Mouse (Mus musculus): ENCODE data around the gene Rgp1. TPM values are rescaled to one million over a fixed set of nuclear protein-coding genes. Genes with fewer than 3 reads are reported as not detected.

The Rgp1 gene
- polyA plus RNA-seq, 1 experiment from 2014 or later = 24.5 TPM

DNA sequence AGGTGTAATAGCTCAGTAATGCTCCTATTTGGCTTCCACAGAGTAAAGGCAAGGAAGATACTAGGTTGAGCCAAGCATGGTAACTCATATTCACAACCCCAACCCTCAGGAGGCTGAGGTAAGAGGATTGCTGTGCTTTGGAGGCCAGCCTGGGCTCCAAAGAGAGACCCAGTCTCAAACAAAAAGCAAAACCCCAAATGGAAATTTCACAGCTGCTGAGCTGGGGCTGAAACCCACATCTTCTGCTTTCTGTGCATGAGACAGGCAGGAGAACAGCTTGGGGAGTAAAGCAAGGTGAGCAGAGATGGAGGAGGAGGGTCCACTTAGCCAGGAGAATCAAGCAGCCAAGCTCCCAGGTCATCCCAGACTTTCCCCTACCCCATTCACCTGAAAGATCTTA is 24.6 kb upstream of the Rgp1 start:
- Histone ChIP-seq H3K9me3 (no peaks in the 10 kb centered on the region), H3K27me3 (no peaks in the 10 kb centered on the region), H3K9ac (replicated peaks) (no peak overlapping the region), H3K27ac (no peak overlapping the region), H3K36me3 (peaks cover 81% of the 10 kb centered on the region), H3K4me2 (replicated peaks) (no peak overlapping the region), H3K4me1 (replicated peaks) (peaks cover 17% of the 10 kb centered on the region), H3K4me3 (replicated peaks) (no peak overlapping the region)
- no peak for ATAC-seq

DNA sequence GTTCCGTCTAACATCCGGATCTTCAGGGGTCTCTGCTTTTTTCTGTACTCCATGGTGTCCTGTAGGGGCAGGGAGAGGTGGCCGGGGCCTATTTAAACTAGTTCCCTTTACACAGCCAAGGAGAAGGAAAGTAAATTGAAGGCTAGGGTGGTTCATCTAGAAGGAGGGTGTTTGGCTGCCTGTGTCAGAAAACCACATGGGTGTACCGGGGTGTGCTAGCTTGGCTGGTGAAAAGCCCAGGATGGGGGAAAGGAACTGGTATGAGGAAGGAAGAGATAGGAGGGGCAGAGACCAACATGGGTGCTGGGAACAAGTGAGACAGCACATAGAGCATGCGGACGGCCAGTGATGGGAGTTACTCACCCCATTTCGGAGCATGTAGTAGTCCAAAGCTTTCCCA is 22.6 kb upstream of the Rgp1 start:
- no peaks in the 10 kb centered on the region for H3K27me3 ChIP-seq
- H3K36me3 ChIP-seq = peaks cover 62% of the 10 kb centered on the region
- H3K4me2 ChIP-seq (replicated peaks) = no peak overlapping the region
- H3K4me3 ChIP-seq (replicated peaks) = no peak overlapping the region
- no peaks in the 10 kb centered on the region for H3K9me3 ChIP-seq
- 97% methylated on average over 7 of the region's 7 CpGs for WGBS
- H3K9ac ChIP-seq (replicated peaks) = no peak overlapping the region
- peaks cover 38% of the 10 kb centered on the region for H3K4me1 ChIP-seq (replicated peaks)
- no peak overlapping the region for H3K27ac ChIP-seq
- no peak for ATAC-seq

DNA sequence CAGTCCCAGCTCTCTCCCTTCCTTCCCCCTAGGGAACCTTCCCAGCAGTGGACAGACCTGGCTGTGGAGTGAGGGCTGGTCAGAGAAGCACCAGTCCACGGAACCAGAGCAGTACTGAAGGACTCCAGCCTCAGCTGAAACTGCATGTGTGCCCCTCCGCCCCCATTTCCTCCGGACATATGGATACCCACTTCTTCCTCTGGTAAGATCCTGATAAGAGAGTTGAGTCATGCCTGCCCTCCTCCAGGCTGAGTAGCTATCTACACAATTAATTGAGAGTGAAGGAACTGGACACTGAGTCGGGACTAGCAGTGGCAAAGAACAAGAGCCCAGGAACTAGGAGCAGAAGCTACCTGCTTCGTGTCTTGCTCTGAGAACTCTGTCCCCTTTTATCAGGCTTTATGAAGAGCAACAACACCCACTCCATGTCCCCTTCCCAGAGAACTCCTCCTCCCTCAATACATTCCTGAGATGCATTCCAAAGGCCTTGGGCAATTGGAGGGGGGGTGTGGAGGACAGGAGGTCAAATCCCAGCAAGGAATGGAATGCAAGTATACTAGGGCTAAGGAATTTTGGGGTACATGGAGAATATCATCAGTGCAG is 20.4 kb upstream of the Rgp1 start:
- 70% methylated on average over 5 of the region's 5 CpGs for WGBS
- no peak overlapping the region for H3K27ac ChIP-seq
- no peak for ATAC-seq
- H3K36me3 ChIP-seq = peaks cover 40% of the 10 kb centered on the region
- H3K4me1 ChIP-seq (replicated peaks) = peaks cover 48% of the 10 kb centered on the region
- H3K9ac ChIP-seq (replicated peaks) = peak overlapping the region; percentile 53; the same call in 1 of the 2 replicates
- H3K4me3 ChIP-seq (replicated peaks) = no peak overlapping the region
- no peaks in the 10 kb centered on the region for H3K27me3 ChIP-seq
- H3K4me2 ChIP-seq (replicated peaks) = no peak overlapping the region
- H3K9me3 ChIP-seq = no peaks in the 10 kb centered on the region

DNA sequence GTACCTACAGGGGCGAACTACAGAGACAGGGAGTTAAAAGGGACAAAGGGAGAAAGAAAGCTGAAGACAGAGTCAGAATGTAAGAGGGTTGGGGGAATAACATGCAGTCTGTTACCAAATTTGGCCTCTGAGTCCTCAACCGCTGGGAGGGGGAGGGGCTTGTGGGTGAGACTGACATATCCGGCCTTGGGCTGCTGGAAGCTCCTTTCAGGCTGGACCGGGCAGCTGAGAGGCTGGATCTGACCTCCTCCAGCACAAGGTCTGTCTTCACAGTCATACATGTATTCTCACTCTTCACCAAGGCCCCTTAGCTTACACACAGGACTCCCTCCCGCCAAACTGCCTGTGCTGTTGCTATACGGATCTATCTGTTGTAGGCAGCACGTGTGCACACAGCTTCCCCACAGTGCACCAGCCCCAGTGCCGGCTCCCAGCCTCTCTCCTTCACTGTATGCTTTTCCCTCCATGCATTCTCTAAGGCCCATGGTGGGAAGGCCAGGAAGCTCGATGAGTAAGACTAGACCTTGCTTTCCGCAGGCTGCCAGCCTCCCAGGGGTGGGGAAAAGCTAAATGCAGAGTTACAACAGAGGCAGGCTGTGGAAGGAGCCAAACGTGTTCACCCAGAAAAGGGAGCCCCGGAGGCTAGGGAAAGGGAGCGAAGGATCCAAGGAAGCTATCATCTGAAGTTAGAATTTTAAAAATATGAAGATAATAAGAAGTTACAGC is 19.7 kb upstream of the Rgp1 start:
- WGBS = 40% methylated on average over 13 of the region's 13 CpGs
- ATAC-seq = no peak

DNA sequence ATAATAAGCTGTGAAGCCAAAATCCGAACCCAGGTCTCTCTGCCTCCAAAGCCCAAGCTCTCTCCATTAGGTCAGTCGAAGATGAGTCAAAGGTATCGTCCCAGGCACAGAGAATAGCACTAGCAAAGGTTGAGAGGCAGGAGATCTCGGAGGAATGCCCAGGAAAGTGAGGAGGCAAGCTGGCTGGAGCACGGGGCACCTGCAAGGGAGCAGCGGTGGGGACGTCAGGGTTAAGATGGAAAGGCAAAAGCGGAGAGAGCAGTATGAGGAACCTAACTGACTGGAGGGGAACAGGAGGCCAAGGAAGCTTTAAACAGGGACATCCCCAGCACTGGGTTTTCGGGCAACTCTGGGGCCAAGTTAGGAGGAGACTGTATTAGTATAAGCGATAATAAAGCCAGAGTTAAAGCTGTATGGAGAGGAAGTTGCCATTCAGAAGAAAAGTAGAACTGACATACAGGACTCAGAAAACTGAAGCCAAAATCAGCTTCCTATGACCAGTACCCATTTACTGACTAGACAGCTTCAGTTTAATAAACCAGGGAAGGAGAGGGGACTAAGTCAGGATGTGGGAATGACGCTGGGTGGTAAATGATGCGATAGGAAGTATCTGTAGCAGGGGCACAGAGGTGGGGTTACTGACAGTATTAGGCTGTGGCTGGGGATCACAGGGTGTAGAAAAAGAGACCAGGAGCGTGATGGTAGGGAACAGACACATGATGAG is 18.8 kb upstream of the Rgp1 start:
- no peak for ATAC-seq
- H3K4me3 ChIP-seq (replicated peaks) = 0 out of 2 replicates have a peak overlapping the region, but pooled peaks have one; percentile 9
- peak overlapping the region; percentile 96 for H3K9ac ChIP-seq (replicated peaks)
- H3K27me3 ChIP-seq = no peaks in the 10 kb centered on the region
- H3K9me3 ChIP-seq = no peaks in the 10 kb centered on the region
- H3K4me2 ChIP-seq (replicated peaks) = peak overlapping the region; percentile 95; the same call in 1 of the 2 replicates
- H3K4me1 ChIP-seq (replicated peaks) = peaks cover 60% of the 10 kb centered on the region
- no peak overlapping the region for H3K27ac ChIP-seq
- WGBS = 87% methylated on average over 13 of the region's 13 CpGs
- peaks cover 26% of the 10 kb centered on the region for H3K36me3 ChIP-seq

More for the DNA sequence above, 19.7 kb upstream of the Rgp1 start:
- no peaks in the 10 kb centered on the region for H3K9me3 ChIP-seq
- H3K4me1 ChIP-seq (replicated peaks) = peaks cover 55% of the 10 kb centered on the region
- H3K9ac ChIP-seq (replicated peaks) = peak overlapping the region; percentile 53
- H3K36me3 ChIP-seq = peaks cover 33% of the 10 kb centered on the region
- H3K27ac ChIP-seq = peak overlapping the region; percentile 49; the same call in 1 of the 2 replicates
- no peak overlapping the region for H3K4me3 ChIP-seq (replicated peaks)
- H3K4me2 ChIP-seq (replicated peaks) = peak overlapping the region; percentile 22; the same call in 1 of the 2 replicates
- no peaks in the 10 kb centered on the region for H3K27me3 ChIP-seq

DNA sequence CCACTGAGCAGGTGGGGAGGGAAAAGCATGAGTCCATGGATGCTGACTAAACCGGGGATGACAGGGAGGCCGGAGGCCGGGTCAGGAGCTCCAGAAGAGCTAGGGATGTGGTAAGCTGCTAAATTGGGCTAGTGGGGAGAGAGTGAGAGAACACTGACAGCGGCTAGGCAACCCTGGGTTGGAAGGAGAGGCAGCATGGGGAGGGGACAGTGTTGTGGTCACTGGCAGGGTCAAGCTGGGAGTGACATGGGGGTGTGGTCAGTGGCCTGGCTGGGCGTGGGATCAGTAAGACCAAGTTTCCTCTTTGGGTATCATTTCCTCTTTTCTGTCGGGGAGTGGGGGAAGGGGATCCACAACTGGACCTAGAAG is 18.3 kb upstream of the Rgp1 start:
- Histone ChIP-seq H3K27ac (no peak overlapping the region), H3K9me3 (no peaks in the 10 kb centered on the region), H3K36me3 (peaks cover 26% of the 10 kb centered on the region), H3K4me2 (replicated peaks) (peak overlapping the region; percentile 95; the same call in 1 of the 2 replicates), H3K4me1 (replicated peaks) (peaks cover 60% of the 10 kb centered on the region), H3K27me3 (no peaks in the 10 kb centered on the region), H3K9ac (replicated peaks) (peak overlapping the region; percentile 96), H3K4me3 (replicated peaks) (peak overlapping the region; percentile 9; the same call in 1 of the 2 replicates)
- 74% methylated on average over 6 of the region's 6 CpGs for WGBS
- ATAC-seq = no peak

DNA sequence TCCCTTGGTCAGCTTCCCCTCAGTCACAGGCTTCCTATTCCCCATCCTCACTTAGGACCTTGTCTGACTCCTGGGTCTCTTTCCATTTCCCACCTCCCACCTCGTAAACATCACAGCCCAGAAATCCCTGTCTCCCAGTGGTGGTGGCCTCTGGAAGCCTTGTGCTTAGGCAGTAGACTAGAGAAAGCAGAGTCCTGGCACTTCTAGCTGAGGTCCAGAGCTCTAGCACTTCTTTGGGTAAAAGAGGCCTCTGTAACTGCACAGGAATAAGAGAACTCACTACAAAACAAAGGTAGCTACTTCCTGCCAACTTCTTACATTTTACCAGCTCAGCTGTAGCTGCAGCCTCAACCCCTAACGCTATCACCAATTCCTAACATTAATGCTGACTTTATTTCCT is 17.5 kb upstream of the Rgp1 start:
- Histone ChIP-seq H3K27me3 (no peaks in the 10 kb centered on the region), H3K27ac (no peak overlapping the region), H3K36me3 (peaks cover 26% of the 10 kb centered on the region), H3K9ac (replicated peaks) (peak overlapping the region; percentile 96), H3K4me1 (replicated peaks) (peaks cover 60% of the 10 kb centered on the region), H3K4me3 (replicated peaks) (peak overlapping the region; percentile 91), H3K9me3 (no peaks in the 10 kb centered on the region), H3K4me2 (replicated peaks) (peak overlapping the region; percentile 95)
- ATAC-seq = no peak
- WGBS = 47% methylated on average over 2 of the region's 2 CpGs

DNA sequence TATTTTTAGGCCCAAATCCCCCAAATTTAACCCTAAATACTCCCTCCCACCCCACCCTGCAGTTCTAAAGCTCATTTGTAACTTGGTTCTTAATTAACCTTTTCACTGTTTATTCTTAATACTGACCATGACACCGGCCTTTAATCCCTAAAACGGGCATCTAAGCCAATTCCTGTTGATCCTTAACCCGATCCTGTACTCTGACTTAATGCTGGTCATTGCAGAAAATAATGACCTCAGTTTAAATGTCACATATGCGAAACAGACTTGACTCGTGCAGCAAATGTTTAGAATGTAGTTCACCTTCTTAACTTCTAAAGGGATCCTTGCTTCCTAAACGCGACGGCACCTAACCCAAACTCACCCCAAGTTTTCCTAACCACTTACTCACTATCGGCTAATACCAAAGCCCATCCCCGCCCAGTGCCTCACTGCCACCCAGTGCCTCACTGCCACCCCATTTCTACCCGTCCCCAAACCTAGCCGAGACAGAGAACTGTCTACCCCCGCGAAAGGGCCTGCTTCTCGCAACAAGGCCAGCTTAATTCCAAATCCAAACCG is 17.0 kb upstream of the Rgp1 start:
- ATAC-seq = peak; percentile 38
- 3% methylated on average over 16 of the region's 16 CpGs for WGBS

DNA sequence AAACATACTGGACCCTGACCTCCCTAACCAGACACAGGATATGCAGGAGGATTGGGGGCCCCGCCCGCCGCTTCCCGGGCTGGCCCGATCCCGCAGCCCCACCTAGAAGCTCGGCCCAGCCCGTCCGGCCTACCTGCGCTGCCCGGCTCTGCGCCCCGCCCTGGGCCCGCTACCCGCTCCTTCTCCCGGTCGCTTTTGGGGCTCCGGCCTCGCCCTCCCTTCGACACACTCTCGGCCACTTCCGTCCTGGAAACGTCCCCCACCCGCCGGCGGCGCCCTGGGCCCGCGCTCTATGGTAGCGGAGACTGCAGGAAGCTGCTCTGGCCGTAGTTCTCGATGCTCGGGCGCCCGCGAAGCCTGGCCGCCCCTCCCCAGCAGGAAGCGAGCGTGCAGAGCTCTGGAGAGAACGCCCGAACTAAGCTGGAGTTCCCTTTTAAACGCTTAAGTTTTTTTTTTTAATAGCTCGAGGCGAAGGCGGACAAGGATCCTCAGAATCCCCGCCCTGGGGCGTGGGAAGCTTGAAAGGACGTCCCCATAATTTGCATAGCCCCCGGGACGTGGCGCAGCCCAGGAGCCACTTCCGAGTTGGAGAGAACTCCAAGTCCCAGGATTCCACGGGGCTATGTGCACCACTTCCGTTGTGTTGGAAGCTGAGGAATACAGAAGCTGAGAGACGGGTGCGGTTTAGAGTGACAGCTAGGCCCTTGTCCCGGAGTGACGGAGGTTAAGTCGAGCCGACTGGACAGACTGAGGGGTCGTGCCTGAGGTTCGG is 16.3 kb upstream of the Rgp1 start, which contains the start of the genes Creb3 and Tln1:
Gene Creb3 (plus strand): TSS at position 336 of the 772 bp plus-strand sequence.
Gene Tln1 (minus strand): TSS at position 695 of the 772 bp plus-strand sequence.
- H3K27ac ChIP-seq = peak within 1 kb of the TSS; percentile 98
- H3K4me2 ChIP-seq (replicated peaks) = peak within 1 kb of the TSS; percentile 95
- no peaks in the 10 kb centered on the region for H3K27me3 ChIP-seq
- H3K4me1 ChIP-seq (replicated peaks) = peaks cover 60% of the 10 kb centered on the region
- peak within 1 kb of the TSS; percentile 91 for H3K4me3 ChIP-seq (replicated peaks)
- no peaks in the 10 kb centered on the region for H3K9me3 ChIP-seq
- WGBS = under 1% methylated on average over 62 of the region's 62 CpGs
- peak; percentile 97 for ATAC-seq
- peaks cover 32% of the 10 kb centered on the region for H3K36me3 ChIP-seq
- H3K9ac ChIP-seq (replicated peaks) = peak within 1 kb of the TSS; percentile 96

More for the DNA sequence above, 17.0 kb upstream of the Rgp1 start:
- peak overlapping the region; percentile 96 for H3K9ac ChIP-seq (replicated peaks)
- H3K4me1 ChIP-seq (replicated peaks) = peaks cover 60% of the 10 kb centered on the region
- peak overlapping the region; percentile 91 for H3K4me3 ChIP-seq (replicated peaks)
- peak overlapping the region; percentile 95 for H3K4me2 ChIP-seq (replicated peaks)
- H3K36me3 ChIP-seq = peaks cover 26% of the 10 kb centered on the region
- H3K27me3 ChIP-seq = no peaks in the 10 kb centered on the region
- no peaks in the 10 kb centered on the region for H3K9me3 ChIP-seq
- peak overlapping the region; percentile 98 for H3K27ac ChIP-seq

DNA sequence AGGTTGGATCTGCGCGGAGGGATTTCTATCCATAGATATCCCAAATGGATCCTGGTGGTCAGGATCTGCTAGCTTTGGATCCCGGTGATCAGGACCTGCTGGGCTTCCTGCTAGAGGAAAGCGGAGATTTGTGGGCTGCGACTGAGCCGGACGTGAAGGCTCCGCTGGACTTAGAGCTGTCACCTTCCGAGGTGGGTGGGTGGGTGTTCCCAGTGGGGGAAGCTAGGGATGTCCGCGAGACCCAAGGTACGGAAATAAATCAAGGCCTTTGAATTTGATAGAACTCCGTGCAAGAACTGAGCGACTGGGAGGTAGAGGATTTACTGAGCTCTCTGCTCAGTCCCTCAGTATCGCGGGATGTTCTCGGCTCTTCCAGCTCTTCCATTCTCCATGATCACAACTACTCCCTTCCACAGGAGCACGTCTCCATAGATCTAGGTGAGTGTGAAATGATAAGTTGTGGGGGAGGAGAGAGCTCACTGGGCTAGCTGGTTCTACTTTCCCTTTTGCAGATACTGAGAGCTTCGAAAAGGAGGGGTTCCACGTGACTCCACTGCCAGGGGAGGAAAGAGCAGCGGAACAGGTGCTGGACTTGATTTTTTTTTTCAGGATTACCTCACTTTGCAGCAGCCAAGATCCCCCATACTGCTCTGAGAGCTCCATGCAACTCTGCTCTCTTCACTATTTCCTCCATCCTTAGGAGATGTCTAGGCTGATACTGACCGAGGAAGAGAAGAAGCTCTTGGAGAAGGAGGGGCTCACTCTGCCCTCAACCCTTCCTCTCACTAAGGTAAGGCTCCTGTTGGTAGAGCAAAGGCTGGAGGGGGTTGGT is 15.5 kb upstream of the Rgp1 start:
- ATAC-seq = peak; percentile 9
- H3K36me3 ChIP-seq = peaks cover 40% of the 10 kb centered on the region
- H3K4me2 ChIP-seq (replicated peaks) = peak overlapping the region; percentile 95
- 9% methylated on average over 22 of the region's 22 CpGs for WGBS
- no peaks in the 10 kb centered on the region for H3K27me3 ChIP-seq
- H3K9me3 ChIP-seq = no peaks in the 10 kb centered on the region
- H3K4me1 ChIP-seq (replicated peaks) = peaks cover 52% of the 10 kb centered on the region
- H3K4me3 ChIP-seq (replicated peaks) = peak overlapping the region; percentile 91
- peak overlapping the region; percentile 98 for H3K27ac ChIP-seq
- peak overlapping the region; percentile 96 for H3K9ac ChIP-seq (replicated peaks)

DNA sequence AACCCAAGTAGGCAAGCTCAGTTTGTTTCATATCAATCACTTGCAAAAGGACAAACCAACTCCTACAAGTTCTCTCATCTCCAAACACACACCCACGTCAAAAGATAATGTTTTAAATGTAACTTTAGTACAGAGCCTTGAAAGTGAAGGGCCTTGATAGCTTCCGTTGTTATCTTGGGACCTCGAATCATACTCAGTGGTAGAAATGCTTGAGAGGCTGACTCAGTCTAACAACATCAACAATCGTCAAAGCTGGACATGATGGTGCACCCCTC is 15.0 kb upstream of the Rgp1 start:
- Histone ChIP-seq H3K9me3 (no peaks in the 10 kb centered on the region), H3K4me2 (replicated peaks) (peak overlapping the region; percentile 95), H3K27me3 (no peaks in the 10 kb centered on the region), H3K27ac (no peak overlapping the region), H3K4me1 (replicated peaks) (peaks cover 46% of the 10 kb centered on the region), H3K9ac (replicated peaks) (peak overlapping the region; percentile 96), H3K36me3 (peaks cover 45% of the 10 kb centered on the region), H3K4me3 (replicated peaks) (peak overlapping the region; percentile 91)
- no peak for ATAC-seq
- 91% methylated on average over 4 of the region's 4 CpGs for WGBS

Measured in midbrain, embryonic 13.5 days (tissue).